Mouse (Mus musculus) midbrain, embryonic 11.5 days (tissue): ENCODE measurements around the gene Gm47289. TPM values are rescaled to one million over a fixed set of nuclear protein-coding genes. Genes with fewer than 3 reads are reported as not detected.

Source experiments
- ATAC-seq: fragments of 200-750 bp; cut with Nextera tagmentation; 2 replicates; pipeline ENCODE4 v1.8.0; 2017; ENCODE audit warnings: moderate TSS enrichment, moderate library complexity; ENCODE audit not compliant: low FRiP score
- DNase-seq: peaks from one replicate; pipeline ENCODE4 v3.0.0; 2015; ENCODE audit warnings: low spot score; ENCODE audit errors: missing footprints
- H3K27ac ChIP-seq: fragments of 300-500 bp; sonication (generic); 2 replicates; pipeline ENCODE4 v1.5.1; 2014; ENCODE audit warnings: low read depth, low read length
- H3K27me3 ChIP-seq: fragments of 300-500 bp; sonication (generic); 2 replicates; pipeline ENCODE4 v1.6.1; 2014; ENCODE audit warnings: mild to moderate bottlenecking, low read length, moderate library complexity, mixed read lengths; ENCODE audit not compliant: control insufficient read depth, insufficient read depth
- H3K36me3 ChIP-seq: fragments of 300-500 bp; sonication (generic); 2 replicates; pipeline ENCODE4 v1.6.1; 2014; ENCODE audit warnings: mild to moderate bottlenecking, low read length, moderate library complexity, mixed read lengths; ENCODE audit not compliant: control insufficient read depth, insufficient read depth
- H3K4me1 ChIP-seq: fragments of 300-500 bp; sonication (generic); 2 replicates; pipeline ENCODE4 v1.6.1; 2014; ENCODE audit warnings: low read length; ENCODE audit not compliant: control insufficient read depth, insufficient read depth
- H3K4me2 ChIP-seq: fragments of 300-500 bp; sonication (generic); 2 replicates; pipeline ENCODE4 v1.6.1; 2014; ENCODE audit warnings: mild to moderate bottlenecking, moderate library complexity
- H3K4me3 ChIP-seq: fragments of 300-500 bp; sonication (generic); 2 replicates; pipeline ENCODE4 v1.5.1; 2014; ENCODE audit warnings: low read depth, low read length
- H3K9ac ChIP-seq: fragments of 300-500 bp; sonication (generic); 2 replicates; pipeline ENCODE4 v1.6.1; 2014; ENCODE audit warnings: low read length
- H3K9me3 ChIP-seq: fragments of 300-500 bp; sonication (generic); 2 replicates; pipeline ENCODE4 v1.6.1; 2016; ENCODE audit warnings: low read length; ENCODE audit not compliant: control insufficient read depth
- WGBS: fragments of 180-500 bp; shearing (Covaris S2); extraction: QIAGEN DNeasy Blood & Tissue Kit; methylation state at CpG from one replicate; pipeline ENCODE4 v1.1.7; 2014; 5-methylcytosine and 5-hydroxymethylcytosine counted together
- polyA plus RNA-seq: library from polyadenylated mRNA; unstranded; fragments of >200 nt; fragmentation: Nextera tagmentation; extraction: Ambion mirVana; gene quantifications from 2 replicates; pipeline ENCODE4 v1.2.1, GENCODE M21; 2014

Gene Gm47289
- not detected in 2 replicates for polyA plus RNA-seq

DNA sequence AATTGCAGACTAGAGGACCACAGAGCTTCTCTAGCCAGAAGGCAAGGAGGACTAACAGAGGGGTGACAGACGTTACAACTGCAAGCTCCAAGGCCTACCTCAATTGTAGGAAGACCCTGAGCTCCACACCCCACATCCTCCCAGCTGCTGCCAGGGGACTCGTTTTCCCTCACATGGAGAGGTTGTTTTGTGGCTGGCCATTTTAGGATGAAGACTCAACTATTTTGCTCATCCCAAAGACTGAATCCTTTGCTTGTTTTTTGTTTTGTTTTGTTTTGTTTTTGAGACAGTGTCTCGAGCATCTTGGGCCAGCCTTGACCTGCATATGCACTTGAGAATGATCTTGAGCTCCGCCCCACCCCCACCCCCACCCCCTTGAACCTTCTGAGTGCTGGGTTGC, at the start of gene Gm47289:
Gm47289 (plus strand) TSS at position 301 of the 400 bp plus-strand sequence.
- Histone ChIP-seq H3K27ac (no peak within 1 kb of the TSS), H3K9ac (no peak within 1 kb of the TSS), H3K4me1 (no peaks in the 10 kb centered on the region; the same call in 1 of the 2 replicates), H3K27me3 (peaks cover 7% of the 10 kb centered on the region), H3K4me3 (no peak within 1 kb of the TSS), H3K4me2 (no peak within 1 kb of the TSS), H3K9me3 (no peaks in the 10 kb centered on the region), H3K36me3 (no peaks in the 10 kb centered on the region)
- ATAC-seq (no peak), DNase-seq (peak; percentile 4)
- 59% methylated on average over 4 of the region's 4 CpGs for WGBS

DNA sequence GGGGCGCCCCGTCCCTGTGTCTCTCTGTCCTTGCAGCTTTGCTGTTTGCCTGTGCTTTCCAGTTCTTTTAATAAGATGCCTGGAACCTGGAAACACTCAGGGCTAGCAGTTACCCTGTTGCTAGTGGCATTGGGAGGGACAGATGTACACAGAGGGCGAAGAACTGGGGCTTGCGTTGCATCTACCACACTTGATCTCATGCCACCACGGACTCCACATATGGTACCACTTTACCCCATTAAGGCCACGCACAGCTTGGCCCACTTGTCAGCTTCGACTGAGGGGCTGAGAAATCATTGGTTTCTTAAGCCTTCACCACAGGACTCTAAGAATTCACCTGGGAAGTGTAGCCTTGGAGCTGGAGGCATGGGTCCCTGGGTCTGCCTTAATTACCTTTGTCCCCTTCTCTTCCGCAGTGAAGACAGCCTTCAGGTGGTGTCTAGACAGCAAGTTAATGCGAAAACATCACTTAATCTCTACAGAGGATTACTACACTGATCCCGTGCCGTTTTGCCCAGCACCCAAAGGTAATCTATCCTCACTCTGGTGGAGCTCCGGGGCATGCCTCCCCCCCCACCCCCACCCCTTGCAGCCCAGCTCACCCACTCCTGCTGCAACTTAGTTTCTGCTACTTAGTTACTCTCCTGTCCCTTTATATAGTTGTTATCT, 49.1 kb upstream of the Gm47289 start:
- Histone ChIP-seq H3K36me3 (no peaks in the 10 kb centered on the region), H3K9me3 (no peaks in the 10 kb centered on the region; the same call in 1 of the 2 replicates), H3K4me1 (peaks cover 4% of the 10 kb centered on the region; the same call in 1 of the 2 replicates), H3K9ac (no peak overlapping the region), H3K4me2 (no peak overlapping the region), H3K27ac (no peak overlapping the region), H3K27me3 (no peaks in the 10 kb centered on the region), H3K4me3 (no peak overlapping the region)
- DNase-seq (peak; percentile 64), ATAC-seq (no peak)
- WGBS = 52% methylated on average over 12 of the region's 12 CpGs

DNA sequence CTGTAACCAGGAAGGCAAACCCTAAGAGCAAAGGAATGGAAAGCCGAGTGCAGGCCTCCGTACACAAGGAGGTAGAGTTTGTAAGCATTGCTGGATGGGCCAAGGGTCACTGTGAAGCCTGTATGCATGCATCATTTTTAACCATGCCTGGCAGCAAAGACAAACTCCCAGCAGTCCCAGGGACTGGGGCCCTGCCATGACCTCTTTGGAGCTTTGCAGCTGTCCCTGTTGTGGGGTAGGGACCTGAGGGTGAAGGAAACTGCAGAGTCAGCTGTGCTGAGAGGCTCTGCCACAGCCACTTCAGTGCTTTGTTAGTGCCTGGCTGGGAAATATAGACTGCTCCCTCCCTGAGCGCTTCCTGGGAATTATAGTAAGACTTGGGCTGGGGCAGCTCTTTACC, 48.3 kb upstream of the Gm47289 start:
- H3K4me3 ChIP-seq = no peak overlapping the region
- DNase-seq (peak; percentile 82), ATAC-seq (no peak)
- no peak overlapping the region for H3K4me2 ChIP-seq
- 53% methylated on average over 3 of the region's 3 CpGs for WGBS
- H3K9me3 ChIP-seq = no peaks in the 10 kb centered on the region; the same call in 1 of the 2 replicates
- no peak overlapping the region for H3K9ac ChIP-seq
- H3K4me1 ChIP-seq = peaks cover 4% of the 10 kb centered on the region; the same call in 1 of the 2 replicates
- no peaks in the 10 kb centered on the region for H3K36me3 ChIP-seq
- no peaks in the 10 kb centered on the region for H3K27me3 ChIP-seq
- H3K27ac ChIP-seq = no peak overlapping the region

DNA sequence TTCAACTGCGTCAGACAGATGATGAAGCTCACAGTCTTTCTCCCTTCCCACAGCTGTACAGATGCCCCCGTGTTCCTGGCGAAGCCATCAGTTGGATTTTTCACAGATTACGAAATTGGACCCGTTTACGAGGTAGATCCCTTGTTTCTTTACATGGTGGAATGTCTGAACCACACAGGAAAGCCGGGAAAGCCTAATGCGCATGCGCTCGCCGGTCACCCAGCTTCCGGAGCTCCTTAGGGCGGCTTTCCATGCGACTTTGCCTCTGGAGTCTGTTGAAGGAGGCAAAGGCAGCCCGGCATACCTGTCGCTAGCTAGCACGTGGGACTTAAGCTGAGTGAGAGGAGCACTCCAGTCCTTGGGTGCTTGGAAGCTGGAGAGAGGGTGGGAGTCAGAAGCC, 44.0 kb upstream of the Gm47289 start:
- DNase-seq (no peak), ATAC-seq (no peak)
- WGBS = 89% methylated on average over 17 of the region's 17 CpGs

DNA sequence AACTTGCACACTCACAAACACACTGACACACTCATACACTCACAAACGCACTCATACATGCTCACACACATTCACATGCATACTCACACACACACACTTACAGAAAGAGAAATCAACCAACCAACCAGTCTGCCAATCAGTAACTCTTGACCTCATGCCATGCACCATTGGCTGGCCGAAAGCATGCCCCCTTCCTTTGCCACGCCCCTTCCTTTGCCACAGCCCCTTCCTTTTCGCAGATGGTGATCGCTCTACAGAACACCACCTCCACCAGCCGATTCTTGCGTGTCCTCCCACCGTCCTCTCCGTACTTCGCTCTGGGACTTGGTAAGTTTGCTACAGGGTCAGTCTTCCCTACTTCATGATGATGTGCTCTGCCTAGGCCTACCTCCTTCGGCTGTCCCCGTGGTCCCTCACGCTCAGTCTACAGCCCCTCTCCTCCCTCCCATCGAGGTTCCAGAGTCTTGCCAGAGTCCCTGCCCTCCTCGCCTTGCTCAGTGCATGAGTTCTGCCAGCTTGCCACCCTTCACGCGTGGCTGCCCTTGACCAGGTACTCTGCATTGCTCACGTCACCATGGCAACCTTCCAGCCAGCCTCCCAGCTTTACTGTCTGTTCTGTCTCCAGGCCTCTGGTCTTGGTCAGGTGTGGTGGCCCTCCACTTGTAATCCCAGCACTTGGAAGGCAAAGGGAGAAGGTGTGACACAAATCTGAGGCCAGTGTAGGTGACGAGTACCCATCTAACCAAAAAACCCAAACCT, 39.4 kb upstream of the Gm47289 start:
- no peaks in the 10 kb centered on the region for H3K4me1 ChIP-seq
- H3K27me3 ChIP-seq = no peaks in the 10 kb centered on the region
- no peak overlapping the region for H3K4me3 ChIP-seq
- no peak overlapping the region for H3K27ac ChIP-seq
- WGBS = 90% methylated on average over 19 of the region's 19 CpGs
- no peaks in the 10 kb centered on the region for H3K9me3 ChIP-seq
- no peak overlapping the region for H3K4me2 ChIP-seq
- ATAC-seq (no peak), DNase-seq (peak; percentile 66)
- no peak overlapping the region for H3K9ac ChIP-seq
- no peaks in the 10 kb centered on the region for H3K36me3 ChIP-seq

More for the DNA sequence above, 44.0 kb upstream of the Gm47289 start:
- Histone ChIP-seq H3K27me3 (no peaks in the 10 kb centered on the region), H3K9me3 (no peaks in the 10 kb centered on the region), H3K4me3 (no peak overlapping the region), H3K4me2 (no peak overlapping the region), H3K4me1 (peaks cover 4% of the 10 kb centered on the region; the same call in 1 of the 2 replicates), H3K9ac (no peak overlapping the region), H3K36me3 (no peaks in the 10 kb centered on the region), H3K27ac (no peak overlapping the region)

DNA sequence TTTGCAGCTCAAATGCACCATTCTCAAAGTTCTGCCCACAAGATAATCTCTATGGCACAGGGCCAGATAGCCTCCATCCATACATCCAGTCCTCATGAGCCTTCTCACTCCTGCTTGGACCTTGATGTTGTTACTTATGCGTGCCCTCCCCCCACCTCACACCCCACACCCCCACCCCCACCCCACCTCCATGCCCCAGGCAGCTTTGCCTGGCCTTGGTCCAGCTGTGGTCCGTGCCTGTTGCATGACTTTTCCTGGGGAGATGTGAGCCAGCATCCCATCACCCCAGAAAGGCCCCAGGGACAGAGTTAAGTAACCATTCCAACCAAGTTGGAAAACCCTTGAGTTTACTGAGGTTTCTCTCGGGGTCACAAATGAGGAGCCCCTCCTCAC, 38.8 kb upstream of the Gm47289 start:
- DNase-seq (no peak), ATAC-seq (no peak)
- Histone ChIP-seq H3K4me3 (no peak overlapping the region), H3K27ac (no peak overlapping the region), H3K27me3 (no peaks in the 10 kb centered on the region), H3K9me3 (no peaks in the 10 kb centered on the region), H3K36me3 (no peaks in the 10 kb centered on the region), H3K9ac (no peak overlapping the region), H3K4me2 (no peak overlapping the region), H3K4me1 (no peaks in the 10 kb centered on the region)
- 83% methylated on average over 3 of the region's 3 CpGs for WGBS

DNA sequence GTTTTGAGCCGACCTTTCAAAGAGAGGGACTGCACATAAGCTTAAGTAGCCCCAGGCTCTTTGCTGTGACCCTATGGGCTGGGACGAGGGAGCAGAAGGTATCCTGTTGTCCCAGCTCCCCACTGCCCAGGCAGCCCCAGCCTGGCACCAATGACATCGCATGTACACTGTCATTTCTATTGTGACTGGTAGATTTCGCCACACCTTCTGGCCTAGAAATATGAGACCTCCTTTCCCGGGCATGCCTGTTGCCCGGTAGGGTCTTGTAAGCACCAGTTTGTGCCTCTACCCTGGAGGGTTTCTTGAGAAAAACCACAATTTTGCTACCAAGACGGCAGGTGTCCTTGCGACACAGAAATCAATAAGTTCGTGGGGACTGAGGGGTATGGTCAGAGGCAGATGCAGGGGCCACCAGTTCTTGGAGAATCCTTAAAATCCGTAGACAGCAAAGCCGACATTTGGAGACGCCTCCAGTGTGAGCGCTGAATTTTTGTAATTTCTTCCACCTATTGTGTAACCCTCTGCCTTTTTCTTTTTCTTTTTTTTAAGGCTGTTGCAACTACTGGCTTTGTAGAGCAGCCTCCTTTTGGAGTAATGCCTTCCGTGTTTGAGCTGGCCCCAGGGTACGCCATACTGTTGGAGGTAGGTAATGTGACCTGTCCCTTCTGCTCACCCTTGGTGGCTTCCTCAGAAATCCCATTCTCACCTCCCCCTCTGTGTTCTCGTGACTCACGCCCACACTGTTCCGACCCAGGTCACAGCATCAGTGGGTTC, 36.2 kb upstream of the Gm47289 start:
- ATAC-seq (no peak), DNase-seq (peak; percentile 33)
- no peaks in the 10 kb centered on the region for H3K9me3 ChIP-seq
- 91% methylated on average over 18 of the region's 18 CpGs for WGBS
- H3K27me3 ChIP-seq = no peaks in the 10 kb centered on the region
- no peaks in the 10 kb centered on the region for H3K36me3 ChIP-seq
- no peaks in the 10 kb centered on the region for H3K4me1 ChIP-seq
- no peak overlapping the region for H3K4me2 ChIP-seq
- no peak overlapping the region for H3K9ac ChIP-seq
- H3K27ac ChIP-seq = no peak overlapping the region
- H3K4me3 ChIP-seq = no peak overlapping the region

DNA sequence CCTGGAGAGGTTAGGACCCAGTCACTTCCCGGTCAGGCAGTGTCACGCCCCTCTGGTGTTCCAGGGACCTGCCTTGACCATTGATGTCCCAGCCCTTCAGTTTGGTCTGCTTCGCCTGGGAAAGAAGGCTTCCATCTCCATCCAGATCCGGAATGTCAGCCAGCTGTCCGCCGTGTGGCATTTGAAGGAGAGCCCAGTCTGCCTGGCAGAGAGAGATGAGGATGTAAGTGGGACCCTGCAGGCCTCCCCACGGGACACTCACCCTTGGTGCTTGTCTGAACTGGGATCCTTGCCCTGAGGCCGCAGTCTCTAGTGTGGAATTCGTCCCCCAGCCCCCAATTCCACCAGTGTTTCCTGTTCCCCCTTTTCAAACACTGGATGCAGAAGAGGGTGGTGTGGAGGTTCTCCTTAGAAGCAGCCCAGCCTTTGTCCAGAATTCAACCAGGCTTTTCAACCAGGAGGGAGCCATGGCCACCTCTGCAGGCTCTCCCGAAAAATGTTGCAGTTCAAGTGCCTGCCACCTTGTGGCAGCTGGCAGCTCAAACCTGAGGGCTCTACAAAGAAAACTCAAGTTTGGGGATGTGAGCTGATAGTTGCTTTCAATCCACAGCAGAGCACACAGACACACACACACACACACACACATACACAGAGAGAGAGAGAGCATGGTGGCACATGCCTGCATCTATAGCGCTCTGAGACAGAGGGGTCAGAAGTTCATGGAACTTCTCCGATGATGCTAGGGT, 30.4 kb upstream of the Gm47289 start:
- ATAC-seq (no peak), DNase-seq (peak; percentile 73)
- Histone ChIP-seq H3K9ac (no peak overlapping the region), H3K27ac (no peak overlapping the region), H3K36me3 (no peaks in the 10 kb centered on the region), H3K9me3 (no peaks in the 10 kb centered on the region), H3K4me1 (no peaks in the 10 kb centered on the region), H3K4me3 (no peak overlapping the region), H3K4me2 (no peak overlapping the region), H3K27me3 (no peaks in the 10 kb centered on the region)
- 85% methylated on average over 12 of the region's 12 CpGs for WGBS
